Mouse (Mus musculus) heart, adult 2 months (tissue): ENCODE measurements around the gene Folr2. TPM values are rescaled to one million over a fixed set of nuclear protein-coding genes. Genes with fewer than 3 reads are reported as not detected.

ENCODE experiments used
- DNase-seq, 2 experiments: peaks; one replicate each; pipeline ENCODE4 v3.0.0; 2021
- H3K27ac ChIP-seq: fragments of 200-600 bp; 2 replicates; pipeline ENCODE4 v1.8.1; 2022
- H3K27me3 ChIP-seq: fragments of 200-500 bp; 2 replicates; pipeline ENCODE4 v1.6.1; 2012; ENCODE audit warnings: mild to moderate bottlenecking, low read length, inconsistent platforms, mixed read lengths; ENCODE audit not compliant: control insufficient read depth, insufficient read depth
- H3K36me3 ChIP-seq: fragments of 200-500 bp; 2 replicates; pipeline ENCODE4 v1.6.1; 2012; ENCODE audit warnings: low read length, inconsistent platforms; ENCODE audit not compliant: control insufficient read depth, insufficient read depth
- H3K4me1 ChIP-seq: fragments of 200-500 bp; 2 replicates; pipeline ENCODE4 v1.6.1; 2011; ENCODE audit warnings: low read length; ENCODE audit not compliant: control insufficient read depth, insufficient read depth
- H3K4me3 ChIP-seq: fragments of 200-600 bp; 2 replicates; pipeline ENCODE4 v1.8.1; 2022
- H3K79me2 ChIP-seq: fragments of 200-500 bp; replicated peaks from 2 replicates; pipeline ENCODE4 v1.6.1; 2012; ENCODE audit warnings: mild to moderate bottlenecking, inconsistent platforms, low read length, moderate library complexity, mixed read lengths; ENCODE audit not compliant: control insufficient read depth, insufficient read depth
- H3K9ac ChIP-seq: fragments of 200-500 bp; 2 replicates; pipeline ENCODE4 v1.6.1; 2012; ENCODE audit warnings: low read depth, mild to moderate bottlenecking, control low read depth, inconsistent platforms, low read length, mixed read lengths
- CTCF ChIP-seq: fragments of 200-600 bp; IDR thresholded peaks from 2 replicates; pipeline ENCODE4 v1.8.1; 2022; ENCODE audit warnings: antibody characterized with exemption, mild to moderate bottlenecking, moderate library complexity
- EP300 ChIP-seq: fragments of 200-500 bp; IDR thresholded peaks from 2 replicates; pipeline ENCODE4 v1.6.1; 2011; ENCODE audit warnings: low read depth, low read length, control low read depth; ENCODE audit not compliant: insufficient read depth
- POLR2A ChIP-seq: fragments of 200-500 bp; IDR thresholded peaks from 2 replicates; pipeline ENCODE4 v1.6.1; 2011; ENCODE audit warnings: mild to moderate bottlenecking, low read depth, low read length, control low read depth; ENCODE audit not compliant: insufficient read depth
- WGBS: fragments of 180-500 bp; shearing (Covaris S2); methylation state at CpG from one replicate; pipeline ENCODE4 v1.1.7; 2018; 5-methylcytosine and 5-hydroxymethylcytosine counted together
- intact Hi-C: fragments of 180-260 bp; cut with DNase I; formaldehyde crosslinking; loops from one replicate; pipeline ENCODE4 v1.15.1; 2025
- polyA plus RNA-seq: library from polyadenylated mRNA; depleted of rRNA; stranded (reverse); fragments of >200 nt; gene quantifications from 2 replicates; pipeline ENCODE4 v1.2.3, GENCODE M21; 2012
- total RNA-seq, 2 experiments: library from RNA; stranded (reverse); gene quantifications; 2 replicates each; pipeline ENCODE4 v1.2.3; 2021

Gene Folr2
- total and polyA plus RNA-seq, 3 experiments, result 5.2 to 23.1 (median 6.0) TPM

DNA sequence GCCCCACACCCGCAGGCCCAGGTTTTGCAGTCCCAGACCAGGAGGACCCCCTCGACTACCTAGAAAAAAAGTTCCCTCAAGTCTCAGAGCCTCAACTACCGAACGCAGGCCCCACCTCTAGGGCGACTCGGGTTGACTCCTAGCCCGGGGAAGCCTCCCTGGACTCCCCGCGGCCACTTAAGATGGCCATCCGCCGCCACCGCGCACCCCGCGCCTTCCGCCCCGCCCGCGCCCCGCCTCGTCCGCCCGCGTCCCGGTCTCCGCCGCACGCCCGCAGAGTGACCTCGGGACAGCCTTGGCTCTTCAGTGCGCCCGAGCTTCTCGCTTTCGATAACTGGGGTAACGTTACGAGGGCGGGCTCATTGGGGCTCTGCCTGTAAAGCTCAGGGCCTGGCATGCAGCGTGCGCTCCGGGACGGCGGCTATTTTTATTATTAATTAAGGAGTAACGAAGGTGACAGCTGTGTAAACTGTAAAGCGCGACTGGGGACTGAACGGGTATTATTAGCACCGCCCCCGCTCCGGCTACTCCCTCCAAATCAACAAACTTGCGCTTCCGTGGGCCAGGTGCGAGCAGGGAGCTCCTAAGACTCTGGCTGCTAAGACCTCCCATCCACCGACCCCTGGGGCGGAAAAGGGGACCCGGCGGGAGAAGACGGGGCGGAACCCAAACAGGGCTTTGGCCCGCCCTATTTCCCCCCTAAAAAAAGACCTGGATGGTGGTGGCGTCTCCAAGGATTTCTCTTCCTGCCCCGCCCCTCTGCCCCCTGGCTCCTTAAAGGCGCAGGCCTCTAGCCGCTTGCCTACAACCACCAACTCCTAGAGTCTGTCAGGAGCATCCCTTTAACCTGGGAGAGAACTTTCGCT lies 19.2 kb downstream of the Folr2 start, which contains the start of gene Inppl1:
Gene Inppl1 (minus strand): TSS at position 624 of the 866 bp plus-strand sequence.
- Histone ChIP-seq H3K79me2 (peaks cover 4% of the 10 kb centered on the region; the same call in 1 of the 2 replicates), H3K36me3 (peaks cover 4% of the 10 kb centered on the region; the same call in 1 of the 2 replicates), H3K27ac (peak within 1 kb of the TSS; percentile 92), H3K4me3 (peak within 1 kb of the TSS; percentile 66), H3K9ac (peak within 1 kb of the TSS; percentile 100), H3K27me3 (no peaks in the 10 kb centered on the region), H3K4me1 (peaks cover 5% of the 10 kb centered on the region)
- peak; percentile 93 to 94 for DNase-seq
- intact Hi-C loops, result loop anchor here (2.0 to 5.0 kb wide), 3 partner anchors 59 to 171 kb away; no protein-coding TSS in a partner anchor
- TF ChIP-seq EP300, result 0 out of 2 replicates have a peak, but pooled peaks have one; percentile 5
- peak; percentile 84 for TF ChIP-seq POLR2A
- TF ChIP-seq CTCF, result peak; percentile 68
- 1% methylated on average over 61 of the region's 64 CpGs for WGBS

DNA sequence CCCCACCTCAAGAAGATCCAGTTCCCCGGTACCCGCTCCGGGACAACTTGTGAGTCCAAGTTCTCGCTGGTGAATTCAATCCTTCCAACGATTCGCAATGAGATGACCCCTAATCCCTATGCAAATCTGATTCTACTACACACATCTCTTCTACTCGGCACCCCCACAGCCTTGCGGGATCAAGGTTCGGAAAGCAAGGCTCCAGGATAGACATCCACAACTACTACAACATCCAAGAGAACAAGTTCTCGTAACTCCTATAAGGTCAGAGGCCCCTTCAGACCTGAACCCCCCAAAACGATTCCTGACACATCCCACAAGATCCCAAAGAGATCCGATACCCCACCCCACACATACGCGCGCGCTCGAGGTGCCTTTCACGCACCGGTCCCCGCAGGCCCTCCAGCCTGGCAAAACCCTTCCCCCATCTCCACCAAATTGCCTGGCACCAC lies 19.8 kb downstream of the Folr2 start:
- under 1% methylated on average over 20 of the region's 20 CpGs for WGBS
- Histone ChIP-seq H3K27ac (peak overlapping the region; percentile 92), H3K27me3 (no peaks in the 10 kb centered on the region), H3K4me3 (peak overlapping the region; percentile 66), H3K79me2 (peaks cover 4% of the 10 kb centered on the region; the same call in 1 of the 2 replicates), H3K9ac (peak overlapping the region; percentile 100), H3K4me1 (peaks cover 5% of the 10 kb centered on the region), H3K36me3 (peaks cover 4% of the 10 kb centered on the region; the same call in 1 of the 2 replicates)
- no peak for TF ChIP-seq EP300
- no peak for TF ChIP-seq CTCF
- no peak for TF ChIP-seq POLR2A
- no peak for DNase-seq
- intact Hi-C loops, result loop anchor here (2.0 to 5.0 kb wide), 2 partner anchors 60 to 170 kb away; no protein-coding TSS in a partner anchor

DNA sequence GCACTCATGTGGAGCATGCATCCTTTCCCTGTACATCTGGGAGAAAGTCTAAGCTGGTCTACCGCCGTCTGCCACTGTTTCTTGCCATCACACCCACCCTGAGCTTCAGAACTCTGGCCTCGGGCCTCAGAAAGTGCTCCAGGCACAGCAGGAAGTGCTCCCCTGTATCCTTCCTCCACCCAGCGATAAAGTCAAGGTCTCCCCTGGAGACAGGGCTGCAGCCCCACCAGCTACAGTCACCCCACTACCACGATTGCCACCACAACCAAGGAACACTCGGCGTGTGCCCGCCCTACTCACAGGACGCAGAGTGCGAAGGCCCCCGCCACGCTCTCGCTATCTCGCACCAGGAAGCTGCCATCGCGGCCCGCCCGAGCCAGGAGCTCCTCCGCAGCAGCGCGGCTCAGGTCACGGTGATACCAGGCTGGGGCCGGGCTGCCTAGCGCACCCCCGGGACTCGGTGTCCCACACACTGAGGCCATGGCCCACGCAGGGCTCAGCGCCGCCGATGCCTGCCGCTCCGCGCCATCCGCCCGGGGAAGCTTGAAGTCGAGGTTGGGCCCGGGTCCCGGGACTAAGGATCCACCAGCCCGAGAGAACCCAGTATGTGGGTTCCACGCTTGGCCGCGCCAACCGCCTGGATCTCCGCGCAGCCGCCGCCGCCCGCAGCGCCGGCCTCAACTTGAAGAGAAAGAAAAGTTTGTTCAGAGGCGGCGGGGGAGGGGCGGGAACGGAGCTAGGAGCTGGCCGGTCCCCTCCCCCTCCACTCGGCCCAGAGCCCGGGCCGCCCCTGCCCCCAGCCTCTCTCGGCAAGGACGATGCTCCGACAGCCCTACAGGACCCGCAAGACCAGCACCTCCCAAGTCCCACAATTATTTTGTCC lies 20.5 kb downstream of the Folr2 start:
- Histone ChIP-seq H3K4me3 (peak overlapping the region; percentile 66), H3K27ac (peak overlapping the region; percentile 92), H3K36me3 (peaks cover 4% of the 10 kb centered on the region; the same call in 1 of the 2 replicates), H3K4me1 (peaks cover 5% of the 10 kb centered on the region), H3K79me2 (peaks cover 4% of the 10 kb centered on the region; the same call in 1 of the 2 replicates), H3K27me3 (no peaks in the 10 kb centered on the region), H3K9ac (peak overlapping the region; percentile 100)
- intact Hi-C loops, result loop anchor here (2.0 to 5.0 kb wide), 2 partner anchors 60 to 169 kb away; no protein-coding TSS in a partner anchor
- WGBS, result under 1% methylated on average over 62 of the region's 63 CpGs
- peak; percentile 77 to 78 for DNase-seq
- TF ChIP-seq CTCF, result no peak
- no peak; the same call in 1 of the 2 replicates for TF ChIP-seq POLR2A
- TF ChIP-seq EP300, result no peak

DNA sequence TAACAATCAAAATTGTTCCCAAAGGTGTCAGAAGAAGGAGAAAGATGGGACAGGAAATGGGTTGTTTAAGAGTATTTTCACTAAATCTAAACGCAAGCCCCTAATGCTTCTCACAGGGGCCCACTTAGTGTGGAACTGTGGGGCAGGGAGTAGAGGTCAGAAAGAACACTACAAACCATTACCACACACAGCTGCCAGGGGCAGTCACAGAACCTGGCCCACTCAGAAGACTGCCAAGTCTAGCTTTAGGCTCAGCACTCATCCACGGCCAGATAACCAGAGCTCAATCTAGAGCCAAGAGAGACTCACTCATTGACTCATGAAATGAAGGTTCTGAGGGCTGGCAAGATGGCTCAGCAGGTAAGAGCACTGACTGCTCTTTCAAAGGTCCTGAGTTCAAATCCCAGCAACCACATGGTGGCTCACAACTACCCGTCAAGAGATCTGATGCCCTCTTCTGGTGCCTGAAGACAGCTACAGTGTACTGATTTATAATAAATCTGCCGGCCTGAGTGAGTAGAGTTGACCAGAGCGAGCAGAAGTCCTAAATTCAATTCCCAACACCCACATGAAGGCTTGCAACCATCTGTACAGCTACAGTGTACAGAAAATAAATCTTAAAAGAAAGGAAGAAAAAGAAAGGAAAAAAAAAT lies 21.4 kb downstream of the Folr2 start:
- DNase-seq, result peak in 1 of 2 experiments; percentile 34
- peak overlapping the region; percentile 92 for H3K27ac ChIP-seq
- H3K27me3 ChIP-seq, result no peaks in the 10 kb centered on the region
- peak overlapping the region; percentile 66 for H3K4me3 ChIP-seq
- TF ChIP-seq CTCF (peak; percentile 60), EP300 (no peak)
- no peak overlapping the region for H3K9ac ChIP-seq
- intact Hi-C loops, result loop anchor here (2.0 to 5.0 kb wide), 2 partner anchors 61 to 168 kb away; no protein-coding TSS in a partner anchor
- WGBS, result 29% methylated on average over 5 of the region's 5 CpGs
- H3K4me1 ChIP-seq, result peaks cover 5% of the 10 kb centered on the region
- peaks cover 4% of the 10 kb centered on the region; the same call in 1 of the 2 replicates for H3K36me3 ChIP-seq
- peaks cover 4% of the 10 kb centered on the region; the same call in 1 of the 2 replicates for H3K79me2 ChIP-seq

DNA sequence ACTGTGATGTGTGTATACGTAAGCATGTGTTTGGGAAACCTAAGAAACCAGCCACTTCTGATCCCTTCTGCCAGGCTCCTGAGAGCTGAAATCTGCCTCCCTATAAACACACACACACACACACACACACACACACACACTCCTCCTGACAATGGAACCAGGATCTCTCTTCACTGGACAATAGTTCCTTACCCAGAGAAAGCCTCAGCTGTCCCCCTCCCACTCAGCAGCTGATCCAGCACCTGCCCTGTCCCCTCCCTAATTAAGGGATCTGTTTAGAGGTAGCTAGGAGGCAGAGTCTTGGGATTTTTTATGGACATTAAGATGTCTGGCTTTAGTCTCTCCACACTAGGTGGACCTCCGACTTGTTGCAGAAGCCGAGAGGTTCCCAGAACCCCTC lies 22.1 kb downstream of the Folr2 start:
- Histone ChIP-seq H3K27ac (peak overlapping the region; percentile 92; the same call in 1 of the 2 replicates), H3K9ac (no peak overlapping the region)

More for the DNA sequence above, 22.1 kb downstream of the Folr2 start:
- no peak for DNase-seq
- TF ChIP-seq POLR2A (no peak), CTCF (no peak), EP300 (no peak)
- Histone ChIP-seq H3K27me3 (no peaks in the 10 kb centered on the region), H3K4me3 (no peak overlapping the region), H3K79me2 (peaks cover 4% of the 10 kb centered on the region; the same call in 1 of the 2 replicates), H3K4me1 (peaks cover 5% of the 10 kb centered on the region), H3K36me3 (peaks cover 4% of the 10 kb centered on the region; the same call in 1 of the 2 replicates)
- intact Hi-C loops, result loop anchor here (5.0 kb wide), 1 partner anchor 168 kb away; no protein-coding TSS in a partner anchor
- 49% methylated on average over 3 of the region's 3 CpGs for WGBS
